Mouse (Mus musculus) c-Kit-positive CD71-positive TER-119-positive erythroid progenitor cells, embryonic 14.5 days (primary cell): ENCODE data around the gene Rnf169.
"Not testable (repeated sequence)": the region's sequence is repeated elsewhere in the genome, so short reads cannot be mapped to it uniquely, and the experiment has no call there.

ENCODE experiments used
- DNase-seq: peaks from one replicate; pipeline ENCODE4 v3.0.0-alpha.2; 2013; ENCODE audit warnings: low spot score

Gene Rnf169

GRCm38 (mm10) chr7:99979546-99980131, 609 bp downstream of the Rnf169 start:
- no peak for DNase-seq

GRCm38 (mm10) chr7:99979081-99979480, 1.2 kb downstream of the Rnf169 start:
- no peak for DNase-seq

DNA sequence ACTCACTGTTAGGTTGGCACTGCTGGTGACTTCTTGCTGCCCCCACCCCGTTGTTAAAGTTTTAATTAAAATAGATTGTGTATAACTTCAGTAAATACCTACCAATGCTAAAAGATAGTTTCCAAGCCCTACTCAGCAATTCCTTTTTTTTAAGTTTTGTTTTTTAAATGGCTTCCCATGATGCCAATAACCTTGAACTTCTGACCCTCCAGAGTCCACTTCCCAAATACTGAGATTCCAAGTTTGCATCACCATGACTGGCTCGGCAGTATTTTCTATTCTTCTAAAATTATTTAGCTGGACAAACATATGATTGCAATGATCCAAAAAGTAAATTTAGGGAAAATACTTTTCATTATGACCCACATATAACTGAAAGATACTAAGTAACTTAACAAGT, 2.2 kb downstream of the Rnf169 start:
- no peak for DNase-seq

DNA sequence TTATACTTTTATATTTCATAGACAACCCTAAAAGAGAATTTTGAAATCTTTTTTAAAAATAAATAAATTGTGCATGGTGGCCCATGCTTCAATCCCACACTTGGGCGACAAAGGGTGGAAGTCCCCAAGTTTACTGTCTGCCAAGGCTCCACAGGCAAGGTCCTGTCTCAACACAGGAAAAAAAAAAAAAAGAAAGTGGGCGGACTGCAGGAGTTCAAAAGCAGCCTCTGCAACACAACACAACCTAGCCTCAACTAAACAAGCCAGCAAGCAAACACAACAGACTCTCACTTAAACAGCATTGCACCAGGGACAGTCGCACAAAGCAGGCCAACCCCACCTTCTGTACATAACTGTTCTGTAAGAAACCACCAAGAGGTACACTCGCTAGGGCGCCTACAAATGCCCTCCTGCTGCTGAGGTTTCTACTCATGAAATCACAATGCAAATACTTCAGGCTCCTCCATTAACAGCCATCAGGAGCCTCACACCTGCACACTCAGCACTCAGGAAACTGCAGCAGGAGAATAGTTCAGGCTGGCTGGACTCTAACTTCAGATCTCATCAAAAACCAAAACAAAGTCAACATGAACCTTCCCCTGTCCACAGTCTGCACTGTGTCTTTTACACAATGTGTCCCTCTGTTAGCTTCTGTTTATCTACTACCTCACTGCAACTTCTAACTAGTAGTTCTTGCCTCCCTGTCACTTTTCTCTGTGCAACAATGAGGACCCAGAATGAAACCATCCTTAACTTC, 4.3 kb downstream of the Rnf169 start:
- no peak for DNase-seq

- no peak for DNase-seq
These were observed 5.9 kb downstream of the Rnf169 start for GRCm38 (mm10) chr7:99974208-99974970.

GRCm38 (mm10) chr7:99972912-99973311, 7.3 kb downstream of the Rnf169 start:
- not testable (repeated sequence) for DNase-seq

GRCm38 (mm10) chr7:99971926-99972325, 8.3 kb downstream of the Rnf169 start:
- DNase-seq: no peak

- no peak for DNase-seq
These were observed 11.1 kb downstream of the Rnf169 start for GRCm38 (mm10) chr7:99969151-99969550.

- DNase-seq: no peak
These were observed 14.1 kb downstream of the Rnf169 start for GRCm38 (mm10) chr7:99966011-99966721.

GRCm38 (mm10) chr7:99965020-99965841, 15.0 kb downstream of the Rnf169 start:
- DNase-seq: no peak

DNA sequence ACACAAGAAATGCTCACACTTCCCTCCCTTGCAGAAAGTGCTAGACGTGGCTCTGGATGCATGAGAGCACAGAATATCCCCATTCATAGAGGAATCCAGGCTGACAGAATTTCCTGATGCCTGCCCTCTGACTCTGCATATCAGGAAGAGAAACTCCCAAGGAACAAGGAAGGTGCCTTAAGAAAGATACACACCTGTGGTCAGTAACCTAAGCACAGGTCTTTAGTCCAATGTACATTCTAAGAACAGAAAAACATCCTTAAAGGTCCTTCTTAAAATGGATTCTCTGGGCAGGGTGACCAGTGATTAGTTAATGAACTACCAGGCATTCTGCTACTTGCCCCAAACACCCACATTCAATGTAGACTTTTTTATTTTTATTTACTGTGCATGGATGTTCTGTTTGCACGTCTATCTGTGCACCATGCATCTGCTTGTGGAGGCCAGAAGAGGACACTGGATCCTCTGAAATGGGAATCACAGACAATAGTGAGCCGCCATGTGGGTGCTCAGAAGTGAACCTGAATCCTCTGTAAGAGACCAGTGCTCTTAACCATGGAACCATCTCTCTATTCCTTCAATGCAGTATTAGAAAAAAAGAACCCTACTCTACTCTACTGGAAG, 16.9 kb downstream of the Rnf169 start:
- DNase-seq: no peak

DNA sequence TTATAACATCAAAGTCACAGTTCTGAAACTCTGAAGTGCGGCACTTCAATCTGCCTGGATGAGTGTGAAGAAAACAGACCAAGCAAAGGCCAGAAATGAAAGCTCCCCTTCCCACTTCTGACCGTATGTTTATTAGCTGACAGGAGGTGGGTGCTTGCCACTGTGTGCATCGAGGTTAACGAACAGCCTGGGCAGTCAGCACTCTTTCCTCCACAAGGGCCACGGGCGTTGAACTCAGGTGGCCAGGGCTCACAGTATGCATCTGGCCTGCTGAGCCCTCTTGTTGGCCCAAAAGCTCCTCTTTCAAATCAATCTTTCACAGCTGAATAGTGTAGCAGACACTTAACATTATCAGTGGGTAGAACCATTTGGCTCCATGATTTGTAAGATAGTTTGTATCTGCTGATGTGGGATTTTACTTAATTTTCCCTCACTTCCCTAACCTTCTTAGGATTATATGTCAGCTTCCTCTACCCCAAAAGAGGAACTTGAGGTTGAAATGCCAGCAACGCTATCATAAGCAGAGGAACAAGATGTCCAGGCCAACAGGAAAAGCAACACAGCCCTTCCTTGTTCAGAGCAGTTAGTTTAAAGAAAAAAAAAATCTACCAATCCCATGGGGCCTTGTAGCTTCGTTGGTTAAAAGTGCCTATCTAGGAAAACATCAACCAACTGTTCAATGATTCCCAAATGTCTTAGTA, 17.6 kb downstream of the Rnf169 start:
- DNase-seq: no peak

DNA sequence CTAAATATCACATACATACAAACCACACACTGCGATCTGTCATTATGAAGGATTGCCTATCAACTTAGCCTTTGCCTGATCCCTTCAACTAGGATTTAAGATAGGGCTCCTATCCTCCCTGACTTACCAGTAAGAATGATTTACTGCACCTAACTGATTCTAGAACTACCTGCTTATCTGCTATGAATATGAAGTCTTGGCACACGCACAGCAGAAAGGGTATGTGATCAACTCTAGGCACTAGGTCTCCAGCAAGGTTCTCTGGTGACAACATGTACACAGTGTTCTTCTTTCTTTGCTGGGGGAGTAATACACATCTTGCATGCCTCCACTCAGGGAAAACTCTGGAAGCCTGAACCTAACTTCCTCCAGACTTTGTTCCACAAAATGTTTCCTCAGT, 18.7 kb downstream of the Rnf169 start:
- DNase-seq: no peak

DNA sequence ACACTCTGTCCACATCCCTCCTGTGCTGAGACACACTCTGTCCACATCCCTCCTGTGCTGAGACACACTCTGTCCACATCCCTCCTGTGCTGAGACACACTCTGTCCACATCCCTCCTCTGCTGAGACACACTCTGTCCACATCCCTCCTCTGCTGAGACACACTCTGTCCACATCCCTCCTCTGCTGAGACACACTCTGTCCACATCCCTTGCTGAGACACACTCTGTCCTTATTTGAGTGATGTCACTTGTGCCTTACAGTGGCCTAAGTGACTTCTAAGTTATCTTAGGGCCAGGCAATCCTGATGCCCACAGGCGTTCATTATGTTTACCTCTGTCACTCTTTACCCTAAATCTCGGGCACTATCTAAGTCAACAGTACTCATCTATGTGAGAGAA, 19.7 kb downstream of the Rnf169 start:
- DNase-seq: not testable (repeated sequence)

DNA sequence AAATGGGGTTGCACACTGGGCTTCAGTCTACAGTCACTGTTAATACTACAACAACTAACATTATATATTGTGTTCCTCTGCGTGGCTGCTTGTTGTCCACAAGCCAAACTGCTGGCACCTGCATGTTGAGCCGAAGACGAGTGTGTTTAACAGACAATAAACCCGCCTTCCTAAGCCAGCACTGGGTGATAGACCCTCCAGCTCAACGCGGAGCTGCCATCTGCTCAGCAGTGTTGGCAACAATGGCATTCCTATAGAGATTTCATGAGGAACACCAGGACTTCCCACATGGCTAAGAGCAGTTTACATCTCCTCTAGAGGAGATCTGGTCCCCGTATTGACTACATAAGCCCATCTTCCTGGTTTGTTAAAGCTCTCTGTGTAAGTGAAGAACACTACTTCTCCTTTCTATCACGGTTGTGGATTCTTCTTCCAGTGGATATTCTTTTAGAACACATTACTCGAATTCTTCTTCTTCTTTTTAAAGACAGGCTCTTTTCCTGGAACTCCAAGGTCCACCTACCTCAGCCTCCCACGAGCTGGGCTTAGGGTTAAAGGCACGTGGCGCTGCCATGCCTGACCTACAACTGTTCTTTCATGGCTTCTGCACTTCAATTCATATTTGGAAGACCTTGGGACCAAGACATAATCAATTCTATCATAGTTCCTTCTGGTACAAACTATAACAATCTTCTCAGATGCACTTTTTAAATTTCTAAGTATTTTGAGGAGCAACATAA, 22.9 kb downstream of the Rnf169 start:
- no peak for DNase-seq

DNA sequence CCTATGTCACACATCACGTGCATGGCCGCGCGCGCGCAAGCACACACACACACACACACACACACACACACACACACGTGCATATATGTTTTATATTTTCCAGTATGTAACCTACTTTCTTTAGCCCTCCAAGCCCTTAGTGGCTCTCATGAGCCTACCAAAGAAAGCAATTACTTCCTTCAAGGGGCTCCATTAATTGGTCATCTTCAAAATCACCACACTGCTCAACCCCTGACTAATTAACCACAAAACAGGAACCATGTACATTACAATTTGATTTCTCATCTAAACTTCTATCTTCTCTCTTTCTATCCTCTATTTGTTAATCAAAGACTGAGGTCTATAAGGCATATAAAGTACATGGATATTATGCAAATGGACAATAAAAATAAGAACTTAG, 24.2 kb downstream of the Rnf169 start:
- no peak for DNase-seq

DNA sequence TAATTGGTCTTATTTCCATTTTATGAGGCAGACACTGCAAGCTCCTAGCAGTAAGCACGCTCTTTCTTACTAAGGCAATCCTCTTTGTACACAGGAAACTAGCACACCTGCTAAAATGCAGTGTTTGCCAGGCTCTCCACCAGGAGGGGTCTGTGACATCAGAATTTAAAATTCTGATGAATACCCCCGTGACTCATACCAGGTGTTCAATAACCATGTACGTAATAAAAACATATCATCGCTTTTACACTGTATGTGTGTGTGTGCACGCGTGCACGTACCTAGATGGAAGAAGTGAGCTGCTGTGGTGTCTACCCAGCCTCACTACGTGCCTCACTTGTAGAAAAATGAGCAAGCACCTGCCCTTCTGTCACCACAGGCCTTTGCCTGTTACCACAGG, 26.0 kb downstream of the Rnf169 start:
- DNase-seq: no peak

DNA sequence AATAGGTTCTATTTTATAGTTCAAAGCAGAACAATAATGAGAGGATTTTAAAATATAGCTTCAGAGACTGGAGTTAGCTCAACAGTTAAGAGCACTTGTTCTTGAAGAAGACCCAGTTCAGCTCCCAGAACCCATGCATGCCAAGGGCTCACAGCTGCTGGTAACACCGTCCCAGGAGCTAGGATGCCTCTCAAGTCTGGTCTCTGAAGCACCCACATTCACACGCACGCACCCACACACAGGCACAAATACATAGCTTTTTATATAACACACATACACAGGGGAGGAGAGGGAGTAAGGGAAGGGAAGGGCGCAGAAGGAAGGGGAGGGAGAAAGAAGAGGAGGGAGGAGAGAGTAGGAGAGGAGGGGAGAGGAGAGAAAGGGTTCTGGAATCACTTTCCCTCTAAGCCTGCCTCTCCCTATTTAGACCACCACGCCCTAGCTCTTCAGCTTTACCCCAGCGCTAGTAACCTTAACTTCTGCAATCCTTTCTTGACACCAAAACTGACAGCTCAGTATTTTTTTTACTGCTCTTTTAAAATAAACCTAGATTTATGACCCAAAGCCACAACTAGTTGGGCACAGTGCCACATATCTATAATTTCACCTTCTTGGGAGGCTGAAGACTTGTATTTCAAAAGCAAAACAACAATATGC, 26.7 kb downstream of the Rnf169 start:
- no peak for DNase-seq

DNA sequence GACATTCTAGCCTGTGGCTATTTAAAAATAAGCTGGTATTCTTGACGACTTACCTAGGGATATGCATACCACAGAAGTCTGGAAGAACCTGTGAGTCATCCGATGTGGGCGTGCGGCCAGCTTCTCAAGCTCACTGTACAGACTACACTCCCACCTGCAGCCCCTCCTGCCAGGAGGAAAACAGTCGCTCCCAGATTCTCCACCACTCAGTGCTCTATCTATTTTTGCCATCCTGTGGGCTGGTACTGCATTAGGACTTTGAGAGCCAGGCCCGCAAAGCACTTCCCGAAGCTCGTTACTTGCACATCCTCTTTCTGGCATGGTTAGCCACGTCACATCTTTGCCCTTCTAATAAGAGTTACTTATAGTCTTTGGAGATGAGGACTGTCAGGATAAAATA, 32.9 kb downstream of the Rnf169 start:
- DNase-seq: no peak
